Mouse (Mus musculus): ENCODE data around the gene Cd101. TPM values are rescaled to one million over a fixed set of nuclear protein-coding genes. Genes with fewer than 3 reads are reported as not detected.
A peak's percentile ranks its signal among the peaks of the same experiment; 100 is the strongest.

Gene Cd101
- total RNA-seq, 2 experiments from 2014 or later = 0.36 TPM; not detected in 1

DNA sequence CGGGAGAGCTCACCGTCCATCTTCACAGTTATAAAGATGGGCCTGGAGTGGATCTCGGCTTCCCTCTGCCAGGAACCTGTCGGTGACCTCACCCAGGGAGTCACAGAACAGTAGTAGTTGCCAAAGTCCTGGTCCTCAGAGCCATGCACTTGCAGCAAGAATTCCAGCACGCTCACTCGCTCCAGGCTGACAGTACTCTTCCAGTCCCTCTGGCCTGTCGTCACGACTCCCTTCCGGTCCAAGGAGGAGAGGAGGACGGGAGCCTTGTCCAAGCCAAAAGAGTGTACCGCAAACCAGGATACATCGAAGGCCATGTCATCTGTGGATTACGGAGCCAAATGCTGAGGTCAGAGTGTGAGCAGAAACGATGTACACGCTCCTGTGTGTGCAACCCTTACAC is 16.1 kb upstream of the Cd101 start:
- ATAC-seq (replicated peaks; ENCODE audit: poor library complexity, severe bottlenecking) = no peak

DNA sequence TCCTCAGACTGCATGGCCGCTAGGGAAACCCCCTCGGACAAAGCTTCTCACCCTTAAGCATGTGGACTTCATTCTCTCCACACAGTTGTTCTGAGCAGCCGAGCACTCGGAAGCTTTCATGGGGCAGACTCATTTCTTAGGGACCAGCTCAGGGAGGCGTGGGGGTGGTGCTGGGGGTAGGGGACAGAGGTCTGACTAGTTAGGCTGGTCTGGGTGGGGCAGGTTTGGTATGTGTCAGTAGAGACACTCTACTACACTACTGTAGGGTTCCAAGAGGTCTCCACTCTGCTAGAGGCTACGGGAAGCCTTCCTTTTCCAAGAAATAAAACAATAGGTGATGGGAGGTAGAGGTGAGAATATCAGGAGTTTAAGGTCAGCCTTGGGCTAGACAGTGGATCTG is 15.3 kb upstream of the Cd101 start:
- ATAC-seq (replicated peaks; ENCODE audit: poor library complexity, severe bottlenecking) = no peak

DNA sequence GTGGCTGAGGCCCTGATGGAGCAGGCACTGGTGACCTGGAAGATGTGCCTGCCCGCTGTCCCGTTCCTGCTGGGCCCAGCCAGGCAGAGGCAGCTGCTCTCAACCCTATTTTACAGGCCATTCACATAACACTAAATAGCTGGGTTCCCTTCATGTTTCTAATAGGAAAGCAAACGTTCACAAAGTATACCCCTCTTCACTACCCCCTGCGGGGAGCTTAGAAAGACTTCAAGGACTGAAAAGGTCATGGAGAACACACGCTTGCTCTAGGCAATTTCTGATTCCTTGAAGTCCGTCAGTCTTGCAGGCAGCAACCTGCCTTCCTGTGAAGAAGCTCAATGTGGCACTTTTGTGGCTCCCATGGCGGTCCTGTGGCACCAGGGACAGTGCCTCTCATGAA is 12.6 kb upstream of the Cd101 start:
- no peak for ATAC-seq (replicated peaks; ENCODE audit: poor library complexity, severe bottlenecking)

DNA sequence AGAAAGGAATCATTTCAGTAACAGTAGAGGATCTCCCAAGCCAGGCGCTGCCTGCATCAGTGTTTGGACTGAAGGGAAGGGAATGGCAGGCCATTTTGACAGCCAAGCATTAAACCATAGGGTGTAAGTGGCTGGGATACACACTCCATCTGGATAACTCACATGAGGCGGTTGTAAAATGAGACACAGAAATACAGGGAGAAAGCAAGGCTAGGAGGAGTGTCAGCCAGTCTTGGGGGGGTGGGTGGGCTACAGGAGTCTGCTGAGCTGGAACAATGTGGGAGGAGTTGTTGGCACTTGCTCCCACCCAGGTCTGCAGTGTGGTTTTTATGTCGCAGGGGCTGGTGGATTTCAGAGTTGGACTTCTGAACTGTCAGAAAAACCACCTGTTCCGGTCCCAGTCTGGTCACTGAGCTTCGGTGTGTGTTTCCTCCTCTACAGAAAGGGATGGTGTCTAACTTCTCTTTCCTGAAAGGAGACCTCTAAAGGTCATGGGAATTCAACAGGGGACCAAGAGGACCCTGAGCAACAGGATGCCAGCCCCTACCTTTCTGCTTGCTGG is 8.7 kb upstream of the Cd101 start:
- ATAC-seq (replicated peaks; ENCODE audit: poor library complexity, severe bottlenecking) = no peak; the same call in 1 of the 2 replicates

DNA sequence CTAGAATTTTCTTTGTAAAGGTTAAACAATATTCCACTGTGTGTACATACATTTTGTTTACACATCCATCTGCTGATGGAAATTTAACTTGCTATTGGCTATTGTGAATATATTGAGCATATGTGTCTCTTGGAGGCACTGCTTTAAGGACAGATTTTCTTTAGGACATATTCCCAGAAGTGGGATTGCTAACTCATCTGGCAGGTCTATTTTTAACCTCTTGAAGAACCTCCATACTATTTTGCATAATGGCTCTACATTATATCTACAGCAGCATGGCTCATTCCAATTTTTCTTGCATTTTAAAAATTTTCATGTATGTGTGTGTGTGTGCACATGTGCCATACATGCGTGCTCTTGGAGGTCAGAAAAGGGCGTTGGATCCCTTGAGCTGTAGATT is 6.6 kb upstream of the Cd101 start:
- ATAC-seq (replicated peaks; ENCODE audit: poor library complexity, severe bottlenecking) = no peak

DNA sequence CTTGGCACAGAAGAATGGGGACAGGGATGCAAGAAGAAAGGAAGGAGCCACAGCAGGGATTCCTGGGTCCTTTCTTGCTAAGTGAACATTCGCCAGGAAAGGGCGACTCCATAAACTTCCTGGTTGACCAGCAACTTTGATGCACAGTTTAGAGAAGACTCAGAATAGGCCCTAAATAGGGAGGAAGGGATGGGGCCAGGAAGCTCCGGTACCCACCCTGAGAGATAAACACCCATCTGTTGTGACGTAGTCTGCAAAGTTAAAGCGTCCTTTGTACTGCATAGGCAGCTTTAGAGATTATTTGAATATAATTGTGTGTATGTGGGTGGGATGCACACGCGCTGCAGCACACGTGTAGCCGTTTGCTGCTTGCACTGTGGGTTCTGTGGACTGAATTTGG is 5.2 kb upstream of the Cd101 start:
- no peak for ATAC-seq (replicated peaks; ENCODE audit: poor library complexity, severe bottlenecking)

DNA sequence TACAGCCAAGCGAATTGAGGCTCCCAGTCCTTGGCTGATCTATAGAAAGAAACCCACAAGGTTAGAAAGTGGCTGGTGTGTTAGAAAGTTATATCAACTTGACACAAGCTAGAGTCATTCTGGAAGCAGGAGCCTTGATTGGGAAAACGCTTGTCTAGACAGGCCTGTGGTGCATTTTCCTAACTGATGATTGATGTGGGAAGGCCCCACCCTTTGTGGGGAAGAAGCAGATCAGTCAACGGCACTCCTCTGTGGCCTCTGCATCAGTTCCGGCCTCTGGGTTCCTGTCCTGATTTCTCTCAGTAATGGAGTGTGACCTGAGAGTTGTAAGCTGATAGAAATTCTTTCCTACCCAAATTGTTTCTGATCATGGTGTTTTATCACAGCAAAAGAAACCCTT is 4.3 kb upstream of the Cd101 start:
- ATAC-seq (replicated peaks; ENCODE audit: poor library complexity, severe bottlenecking) = no peak

DNA sequence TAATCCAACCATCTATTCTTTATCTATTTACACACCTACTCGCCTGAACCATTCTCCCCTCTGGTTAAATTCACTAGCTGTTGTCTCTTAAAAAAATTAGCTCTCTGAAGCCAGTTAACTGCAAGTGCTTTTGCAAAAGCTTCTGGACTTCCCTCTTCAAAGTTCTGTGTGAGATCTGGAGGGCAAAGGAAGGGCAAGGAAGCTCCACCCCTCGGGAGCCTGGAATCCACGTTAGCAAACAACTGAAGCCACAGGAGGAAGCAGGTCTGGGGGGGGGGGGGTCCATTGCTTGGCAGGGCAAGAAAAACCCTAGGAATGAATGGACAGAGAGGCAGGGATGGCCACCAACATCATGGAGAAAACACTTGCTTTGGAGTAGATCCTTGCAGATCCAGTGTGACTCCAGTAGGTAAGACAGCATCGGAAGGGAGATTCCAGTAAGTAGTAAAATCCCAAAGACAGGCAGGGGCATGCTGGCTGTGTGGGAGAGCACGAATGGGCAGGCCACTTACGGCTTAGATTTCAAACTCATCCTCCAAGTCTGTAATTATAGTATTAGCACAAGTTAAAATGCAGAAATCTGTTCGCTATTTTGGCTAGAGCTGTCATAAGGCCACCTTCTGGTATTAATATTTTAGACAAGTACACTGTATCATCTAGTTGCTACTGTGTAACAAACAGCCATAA is 2.2 kb upstream of the Cd101 start:
- peak; percentile 60 for ATAC-seq (replicated peaks; ENCODE audit: poor library complexity, severe bottlenecking)

DNA sequence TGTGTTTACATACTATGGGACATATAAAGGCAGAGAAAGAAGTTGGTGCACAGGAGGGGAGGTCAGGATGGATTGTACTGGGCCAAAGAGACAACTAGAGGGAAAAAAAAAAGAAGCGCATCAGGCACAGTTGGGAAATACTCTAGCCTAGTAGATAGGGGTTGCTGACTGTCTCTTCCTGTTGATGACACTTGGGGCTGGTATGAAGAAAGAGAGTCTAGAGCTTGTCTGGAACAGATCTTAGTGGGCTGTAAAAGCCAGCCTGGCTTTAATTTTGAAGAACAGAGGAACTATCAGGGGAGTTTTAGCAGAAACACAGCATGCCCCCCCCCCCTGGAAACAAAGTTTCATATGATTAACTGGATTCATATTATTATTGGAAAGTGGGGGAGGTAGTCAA is 1.3 kb upstream of the Cd101 start:
- ATAC-seq (replicated peaks; ENCODE audit: poor library complexity, severe bottlenecking) = peak; percentile 87

DNA sequence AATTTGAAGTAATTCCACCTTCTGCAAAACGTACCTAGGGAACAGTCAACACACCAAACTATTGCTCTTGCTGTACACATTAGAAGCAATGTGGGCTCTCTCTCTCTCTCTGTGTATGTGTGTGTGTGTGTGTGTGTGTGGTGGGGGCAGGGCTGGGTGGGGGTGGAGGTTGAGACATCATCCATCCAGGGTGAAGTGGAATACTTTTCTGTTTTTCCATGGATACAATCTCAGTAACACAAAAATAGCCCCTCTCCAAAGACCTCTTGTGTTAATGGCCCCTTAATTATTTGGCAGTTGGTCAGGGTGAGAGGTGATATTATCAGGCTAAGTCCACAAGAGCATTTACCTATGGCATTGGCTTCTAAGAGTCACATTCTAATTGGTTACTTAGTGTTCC is 2.6 kb downstream of the Cd101 start:
- ATAC-seq (replicated peaks; ENCODE audit: poor library complexity, severe bottlenecking) = no peak

DNA sequence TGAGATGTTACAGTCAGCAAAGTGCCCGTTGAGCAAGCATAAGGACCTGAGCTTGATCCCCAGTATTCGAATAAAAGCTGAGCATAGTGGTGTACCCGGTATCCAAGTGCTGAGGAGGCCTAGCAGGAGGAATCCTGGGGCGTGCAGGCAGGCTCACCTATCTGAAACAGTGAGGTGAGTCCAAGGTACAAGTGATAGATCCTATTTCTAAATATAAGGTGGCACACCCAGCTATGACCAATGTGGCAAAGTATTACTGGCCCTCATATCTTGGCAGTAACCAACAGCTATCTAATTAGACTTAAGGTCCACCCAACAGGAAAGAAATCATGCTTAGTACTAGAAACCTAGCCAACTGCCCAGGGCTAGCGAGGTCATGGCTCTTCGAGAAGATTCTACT is 6.4 kb downstream of the Cd101 start:
- no peak for ATAC-seq (replicated peaks; ENCODE audit: poor library complexity, severe bottlenecking)

DNA sequence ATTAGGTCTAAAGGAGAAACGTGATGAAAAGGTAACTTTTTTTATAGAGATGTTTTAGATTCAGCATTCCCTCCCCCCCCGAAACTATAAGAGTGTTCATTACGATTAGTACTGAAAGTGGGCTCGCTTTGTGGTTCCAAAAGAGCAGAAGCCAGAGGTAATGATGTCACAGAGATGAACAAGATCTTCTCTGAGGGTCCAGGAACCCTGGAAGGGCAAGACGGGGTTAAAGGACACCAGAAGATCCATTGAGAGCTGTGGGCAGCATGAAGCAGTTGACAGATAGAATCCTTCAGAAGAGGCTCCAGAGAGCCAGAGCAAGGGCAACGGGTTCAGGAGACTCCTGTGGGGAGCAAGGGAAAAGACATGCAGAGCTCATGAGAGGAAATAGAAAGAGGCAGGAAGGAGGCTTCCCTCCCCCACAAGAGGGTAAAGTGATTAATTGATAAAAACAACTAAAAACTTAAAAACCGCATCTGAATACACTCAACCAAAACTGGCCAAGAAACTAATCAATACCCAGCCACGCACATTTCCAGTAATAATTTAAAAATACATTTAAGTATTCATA is 7.8 kb downstream of the Cd101 start:
- ATAC-seq (replicated peaks; ENCODE audit: poor library complexity, severe bottlenecking) = no peak

DNA sequence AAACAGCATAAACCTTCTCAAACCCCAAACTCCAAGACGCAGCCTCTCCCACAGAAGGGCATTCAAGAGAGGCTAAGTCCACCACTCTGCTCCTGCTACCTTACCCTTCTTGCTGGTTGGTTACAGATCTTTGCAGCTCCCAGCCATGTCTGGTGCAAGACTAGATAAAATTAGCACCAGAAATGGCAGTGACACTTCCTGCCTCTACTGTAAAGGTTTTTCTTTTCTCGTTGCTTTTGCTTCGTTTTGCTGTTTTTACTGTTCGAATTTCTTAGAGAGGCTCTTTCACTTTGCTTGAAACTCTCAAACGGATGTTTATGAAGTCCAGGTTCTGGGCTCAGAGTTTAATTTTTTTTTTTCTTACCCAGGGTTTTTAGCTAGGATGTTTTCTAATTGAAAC is 8.3 kb downstream of the Cd101 start:
- no peak for ATAC-seq (replicated peaks; ENCODE audit: poor library complexity, severe bottlenecking)

DNA sequence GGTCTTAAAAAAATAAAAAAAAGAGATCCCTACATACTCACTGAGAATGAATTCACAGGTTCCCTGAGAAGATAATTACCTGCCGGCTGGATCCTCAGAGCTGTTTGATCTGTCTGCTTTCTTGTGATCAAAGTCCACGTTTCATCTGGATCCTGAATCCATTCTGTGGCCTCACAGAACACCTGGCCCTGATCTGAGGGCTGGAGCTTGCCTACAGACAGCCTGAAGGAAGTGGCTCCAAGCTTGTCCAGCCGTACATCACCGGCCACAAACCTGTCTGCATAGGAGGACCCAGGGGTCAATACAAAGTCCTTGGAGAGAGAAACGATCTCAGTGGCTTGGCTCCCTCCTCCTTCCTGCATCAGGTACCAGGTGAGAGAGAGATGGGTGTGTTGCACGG is 10.9 kb downstream of the Cd101 start:
- ATAC-seq (replicated peaks; ENCODE audit: poor library complexity, severe bottlenecking) = no peak

DNA sequence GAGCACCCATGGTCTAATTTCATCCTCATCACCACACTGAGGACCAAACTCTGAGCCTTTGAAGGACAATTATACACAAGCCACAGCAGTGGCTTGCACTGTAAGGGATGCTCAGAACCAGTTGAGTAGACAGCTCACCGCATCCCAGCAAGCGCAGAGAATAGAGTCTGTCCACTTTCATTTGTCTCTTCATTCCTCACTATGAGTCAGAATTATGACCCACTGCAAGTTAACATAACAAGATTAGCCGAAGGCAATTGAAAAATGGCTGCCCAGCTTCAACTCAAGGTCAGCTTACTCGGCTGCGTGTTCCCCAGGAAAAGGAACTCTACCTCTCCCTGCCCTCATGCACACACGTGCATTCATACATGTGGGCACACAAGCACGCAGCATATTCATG is 13.3 kb downstream of the Cd101 start:
- no peak for ATAC-seq (replicated peaks; ENCODE audit: poor library complexity, severe bottlenecking)

DNA sequence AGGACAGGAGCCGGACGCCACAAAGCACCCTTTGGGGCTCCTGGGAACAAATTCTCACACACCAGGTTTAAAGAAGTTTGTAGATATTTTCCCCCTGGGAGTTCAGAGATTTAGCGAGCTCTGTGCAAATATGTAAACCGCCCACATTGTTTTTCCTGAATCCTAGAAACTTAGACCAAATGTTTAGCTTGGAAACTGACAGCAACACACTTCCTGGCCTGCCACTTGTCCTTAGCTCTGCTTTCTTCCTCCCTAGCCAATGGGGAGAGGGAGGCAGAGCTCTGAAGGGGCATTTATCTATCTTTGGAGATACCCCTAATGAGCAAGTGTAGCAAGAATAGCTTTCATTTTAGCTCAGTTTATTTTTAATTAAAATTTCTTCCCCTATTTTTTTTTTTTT is 14.1 kb downstream of the Cd101 start:
- ATAC-seq (replicated peaks; ENCODE audit: poor library complexity, severe bottlenecking) = no peak

DNA sequence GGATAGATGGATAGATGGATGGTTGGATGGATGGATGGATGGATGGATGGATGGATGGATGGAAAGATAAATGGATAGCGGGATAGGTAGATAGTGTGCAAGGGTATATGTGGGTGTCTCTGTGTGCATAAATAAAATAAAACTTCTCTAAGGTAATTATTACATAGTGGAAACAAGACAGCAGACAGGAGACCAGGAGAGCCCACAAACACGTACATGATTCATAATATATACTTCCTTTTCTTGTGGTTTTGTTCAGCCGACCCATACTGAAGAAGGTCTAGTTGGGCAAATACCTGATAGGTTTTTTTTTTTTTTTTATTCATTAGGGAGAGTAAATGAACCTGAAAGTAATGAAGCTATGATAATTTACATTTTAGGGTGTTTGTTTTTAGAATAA is 15.8 kb downstream of the Cd101 start:
- ATAC-seq (replicated peaks; ENCODE audit: poor library complexity, severe bottlenecking) = no peak

DNA sequence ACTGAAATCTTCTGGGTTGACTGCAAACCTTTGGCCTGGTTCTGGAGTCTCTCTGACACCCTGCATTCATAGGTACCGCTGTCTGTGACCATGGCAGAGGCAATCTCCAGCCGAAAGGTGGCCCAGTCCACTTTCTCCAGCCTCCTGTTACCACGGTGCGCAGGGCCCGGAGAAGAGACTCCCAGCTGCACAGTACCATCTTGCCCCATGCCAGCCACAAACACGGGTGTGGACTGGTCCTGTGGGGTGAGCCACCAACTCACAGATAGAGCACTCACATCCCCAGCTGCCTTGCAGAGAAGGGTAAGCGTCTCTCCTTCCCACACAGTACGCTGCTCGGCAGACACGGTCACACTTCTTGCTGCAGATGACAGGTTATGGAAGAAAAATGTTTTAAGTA is 16.4 kb downstream of the Cd101 start:
- ATAC-seq (replicated peaks; ENCODE audit: poor library complexity, severe bottlenecking) = no peak

DNA sequence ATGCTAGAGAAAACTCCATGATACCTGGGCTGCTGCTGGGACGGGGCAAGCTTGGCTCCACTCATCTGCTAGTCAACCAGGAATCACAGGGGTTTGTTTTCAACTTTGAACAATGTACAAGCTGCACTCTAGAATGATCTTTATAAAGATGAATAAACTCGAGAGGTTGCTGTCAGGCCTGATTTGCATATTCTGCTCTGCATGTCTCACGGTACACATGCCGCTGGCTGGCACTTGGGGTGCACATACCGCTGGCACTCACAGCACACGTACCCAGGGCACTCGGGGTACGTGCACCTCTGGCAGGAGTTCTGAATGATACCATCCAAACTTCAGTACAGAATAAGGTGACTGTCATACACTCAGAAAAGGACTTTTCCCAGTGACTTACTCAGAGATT is 16.8 kb downstream of the Cd101 start:
- no peak for ATAC-seq (replicated peaks; ENCODE audit: poor library complexity, severe bottlenecking)

DNA sequence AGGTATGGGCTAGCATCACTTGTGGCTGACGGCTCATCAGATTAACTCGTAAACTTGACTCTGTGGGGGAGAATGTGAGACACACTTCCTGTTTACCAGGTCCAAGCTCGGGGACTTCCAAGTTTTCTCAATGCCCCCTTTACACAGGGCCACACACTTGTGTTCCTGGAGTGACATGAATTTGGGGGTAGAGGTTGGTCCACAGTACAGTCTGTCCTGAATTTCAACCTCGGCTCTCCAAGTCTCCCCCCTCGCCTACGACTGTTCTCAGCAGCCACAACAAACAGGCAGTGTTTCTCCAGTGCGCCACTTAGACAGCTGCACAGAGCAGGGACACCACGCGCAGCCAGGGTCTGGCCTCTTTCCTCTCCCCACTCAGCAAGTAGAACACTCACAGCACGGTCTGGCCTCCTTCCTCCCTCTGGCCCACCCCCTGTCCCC is 17.2 kb downstream of the Cd101 start:
- ATAC-seq (replicated peaks; ENCODE audit: poor library complexity, severe bottlenecking) = peak; percentile 34

DNA sequence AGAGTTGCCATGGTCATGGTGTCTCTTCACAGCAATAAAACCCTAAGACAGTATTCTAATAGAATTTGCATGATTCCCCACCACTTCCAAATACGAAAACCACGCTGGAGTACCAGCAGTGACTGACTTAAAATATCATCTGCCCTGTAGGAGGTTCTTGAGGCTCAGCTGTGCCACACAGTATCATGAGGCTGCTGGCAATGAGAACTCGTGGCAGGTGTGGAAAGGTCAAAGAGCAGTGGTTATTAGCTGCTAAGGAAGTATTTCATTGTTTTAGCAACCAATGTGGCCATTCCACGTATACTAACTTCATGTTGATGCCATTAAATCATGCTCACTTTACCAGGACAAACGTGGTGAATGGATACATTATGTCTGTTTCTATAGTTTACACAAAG is 18.2 kb downstream of the Cd101 start:
- 0 out of 2 replicates have a peak, but pooled peaks have one; percentile 16 for ATAC-seq (replicated peaks; ENCODE audit: poor library complexity, severe bottlenecking)

DNA sequence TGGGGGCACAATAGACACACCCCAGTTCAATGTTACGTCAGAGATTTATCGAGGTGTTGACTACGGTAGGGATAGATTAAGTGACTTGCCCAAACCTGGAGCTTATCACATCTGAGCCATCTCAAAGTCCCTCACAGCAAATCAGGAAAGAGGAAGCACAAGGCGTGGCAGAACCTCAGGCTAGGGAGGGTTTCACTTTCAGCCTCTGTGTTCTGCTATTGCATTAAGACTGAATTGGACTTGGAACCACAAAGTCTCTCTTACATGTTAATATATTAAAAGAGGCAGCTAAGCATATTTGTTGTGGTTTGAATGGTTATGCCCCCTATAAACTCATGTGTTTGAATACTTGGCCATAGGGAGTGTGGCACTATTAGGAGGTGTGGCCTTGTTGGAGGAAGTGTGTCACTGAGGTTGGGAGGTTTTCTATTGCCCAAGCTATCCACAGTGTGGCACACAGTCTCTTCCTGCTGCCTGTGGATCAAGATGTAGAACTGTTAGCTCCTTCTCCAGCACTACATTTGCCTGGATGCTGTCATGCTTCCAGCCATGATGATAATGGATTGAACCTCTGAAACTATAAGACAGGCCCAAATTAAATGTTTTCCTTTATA is 18.7 kb downstream of the Cd101 start:
- peak; percentile 87 for ATAC-seq (replicated peaks; ENCODE audit: poor library complexity, severe bottlenecking)

Measured in granulocyte monocyte progenitor cell, adult 5-6 weeks (primary cell).